Mouse (Mus musculus) kidney, embryonic 15.5 days (tissue): Measurements from ENCODE around the gene Lst1. TPM values are rescaled to one million over a fixed set of nuclear protein-coding genes. Genes with fewer than 3 reads are reported as not detected.
"Not testable (repeated sequence)": the region's sequence is repeated elsewhere in the genome, so short reads cannot be mapped to it uniquely, and the experiment has no call there.

Source experiments
- ATAC-seq: fragments of 200-750 bp; cut with Nextera tagmentation; replicated peaks from 2 replicates; pipeline ENCODE4 v1.8.0; 2017; ENCODE audit warnings: moderate TSS enrichment; ENCODE audit not compliant: low FRiP score
- H3K27ac ChIP-seq: fragments of 300-500 bp; sonication (generic); 2 replicates; pipeline ENCODE4 v1.5.1; 2015; ENCODE audit warnings: mild to moderate bottlenecking, inconsistent platforms
- H3K27me3 ChIP-seq: fragments of 300-500 bp; sonication (generic); 2 replicates; pipeline ENCODE4 v1.6.1; 2015; ENCODE audit warnings: inconsistent platforms
- H3K36me3 ChIP-seq: fragments of 300-500 bp; sonication (generic); 2 replicates; pipeline ENCODE4 v1.6.1; 2015; ENCODE audit warnings: inconsistent platforms
- H3K4me1 ChIP-seq: fragments of 300-500 bp; sonication (generic); 2 replicates; pipeline ENCODE4 v1.6.1; 2015; ENCODE audit warnings: inconsistent platforms
- H3K4me2 ChIP-seq: fragments of 300-500 bp; sonication (generic); 2 replicates; pipeline ENCODE4 v1.6.1; 2015; ENCODE audit warnings: moderate library complexity, mild to moderate bottlenecking, inconsistent platforms
- H3K4me3 ChIP-seq: fragments of 300-500 bp; sonication (generic); replicated peaks from 2 replicates; pipeline ENCODE4 v1.5.1; 2015; ENCODE audit warnings: mild to moderate bottlenecking, inconsistent platforms
- H3K9ac ChIP-seq: fragments of 300-500 bp; sonication (generic); 2 replicates; pipeline ENCODE4 v1.6.1; 2015; ENCODE audit warnings: mild to moderate bottlenecking, inconsistent platforms
- H3K9me3 ChIP-seq: fragments of 300-500 bp; sonication (generic); replicated peaks from 2 replicates; pipeline ENCODE4 v1.6.1; 2016; ENCODE audit warnings: inconsistent platforms
- WGBS: fragments of 180-500 bp; shearing (Covaris S2); methylation state at CpG from one replicate; pipeline ENCODE4 v1.1.7; 2015; ENCODE audit warnings: mixed read lengths; 5-methylcytosine and 5-hydroxymethylcytosine counted together
- polyA plus RNA-seq: library from polyadenylated mRNA; unstranded; fragments of >200 nt; fragmentation: Nextera tagmentation; extraction: Ambion mirVana; gene quantifications from 2 replicates; pipeline ENCODE4 v1.2.1, GENCODE M21; 2015

Gene Lst1
- 12.1 and 13.7 TPM in 2 replicates for polyA plus RNA-seq

DNA sequence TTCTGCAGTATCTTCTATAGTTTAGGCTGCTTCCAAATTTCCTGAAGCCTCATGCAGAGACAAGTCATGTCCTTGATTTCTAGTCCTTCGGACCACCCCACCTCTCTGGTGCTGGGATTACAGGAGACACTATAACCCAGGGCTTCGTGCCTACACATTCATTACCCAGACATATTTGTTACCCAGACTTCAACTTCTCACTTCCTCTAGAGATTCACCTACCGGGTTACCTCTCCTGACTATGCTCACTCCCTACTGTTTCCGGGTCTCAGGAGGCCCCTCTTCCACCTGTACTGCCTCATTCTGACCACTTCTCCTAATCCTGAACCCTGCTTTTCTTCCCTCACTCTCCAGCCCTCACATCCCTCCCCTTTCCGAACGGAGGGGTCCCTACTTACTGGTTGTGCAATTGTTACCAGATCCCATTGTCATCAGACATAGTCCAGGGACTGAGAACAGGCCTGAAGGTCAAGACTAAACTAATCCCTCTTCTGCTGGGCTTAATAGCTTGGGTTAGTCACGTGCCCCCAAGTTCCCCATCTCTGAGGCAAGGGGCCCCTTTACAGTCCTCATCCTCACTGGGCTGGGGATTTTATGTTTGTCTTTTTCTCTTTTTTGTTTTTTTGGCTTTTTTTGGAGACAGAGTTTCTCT, at the start of gene Lst1:
Gene Lst1 (minus strand): TSS at position 481 of the 652 bp plus-strand sequence.
- peaks cover 12% of the 10 kb centered on the region for H3K4me1 ChIP-seq
- no peak within 1 kb of the TSS for H3K9ac ChIP-seq
- H3K27me3 ChIP-seq, result 0 out of 2 replicates have a peak, but pooled peaks cover under 1% of the 10 kb centered on the region
- no peaks in the 10 kb centered on the region for H3K36me3 ChIP-seq
- no peak within 1 kb of the TSS for H3K4me2 ChIP-seq
- no peak for ATAC-seq
- H3K4me3 ChIP-seq, result no peak within 1 kb of the TSS
- H3K27ac ChIP-seq, result no peak within 1 kb of the TSS
- 78% methylated on average over 7 of the region's 7 CpGs for WGBS
- no peaks in the 10 kb centered on the region for H3K9me3 ChIP-seq

DNA sequence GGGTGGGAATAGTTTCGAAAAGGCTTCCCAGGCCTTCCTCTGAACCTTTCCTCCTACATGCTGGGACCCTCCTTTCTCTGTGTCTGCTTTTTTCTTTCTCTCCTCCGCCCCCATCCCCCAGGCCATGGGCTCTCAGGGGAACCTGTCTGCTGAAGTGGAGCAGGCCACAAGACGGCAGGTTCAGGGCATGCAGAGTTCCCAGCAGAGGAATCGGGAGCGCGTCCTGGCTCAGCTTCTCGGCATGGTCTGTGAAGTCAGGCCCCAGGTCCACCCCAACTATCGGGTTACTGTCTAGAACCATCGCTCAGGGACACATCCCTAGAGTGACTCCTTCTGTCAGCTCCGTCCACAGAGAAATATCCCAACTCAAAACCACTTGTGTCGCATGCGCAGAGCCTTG, 49.3 kb upstream of the Lst1 start:
- no peak overlapping the region for H3K27ac ChIP-seq
- no peak overlapping the region for H3K9ac ChIP-seq
- no peaks in the 10 kb centered on the region for H3K27me3 ChIP-seq
- ATAC-seq, result no peak
- peaks cover 12% of the 10 kb centered on the region for H3K36me3 ChIP-seq
- H3K4me1 ChIP-seq, result peaks cover 43% of the 10 kb centered on the region
- WGBS, result 82% methylated on average over 12 of the region's 12 CpGs
- no peaks in the 10 kb centered on the region for H3K9me3 ChIP-seq
- no peak overlapping the region for H3K4me3 ChIP-seq
- no peak overlapping the region for H3K4me2 ChIP-seq

DNA sequence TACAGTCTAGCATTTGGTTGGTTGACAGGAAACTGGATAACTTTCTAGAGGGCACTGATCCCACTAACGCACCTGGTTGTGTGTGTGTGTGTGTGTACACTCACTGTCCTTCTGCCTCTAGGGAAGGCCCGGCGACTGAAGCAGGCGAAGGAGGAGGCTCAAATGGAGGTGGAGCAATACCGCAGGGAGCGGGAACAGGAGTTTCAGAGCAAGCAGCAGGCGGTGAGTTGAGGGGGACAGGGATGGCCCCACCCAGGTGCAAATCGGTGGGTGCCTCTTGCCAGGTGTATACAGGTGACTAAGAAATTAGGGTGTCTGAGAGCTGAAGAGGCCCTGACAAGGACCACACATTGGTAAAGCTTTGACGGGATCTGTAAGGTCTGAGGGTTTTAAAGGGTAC, 48.8 kb upstream of the Lst1 start:
- Histone ChIP-seq H3K36me3 (peaks cover 12% of the 10 kb centered on the region), H3K4me3 (peak overlapping the region; percentile 67; the same call in 1 of the 2 replicates), H3K9me3 (no peaks in the 10 kb centered on the region), H3K4me1 (peaks cover 48% of the 10 kb centered on the region), H3K27ac (no peak overlapping the region), H3K9ac (no peak overlapping the region), H3K27me3 (no peaks in the 10 kb centered on the region), H3K4me2 (peak overlapping the region; percentile 70; the same call in 1 of the 2 replicates)
- WGBS, result 73% methylated on average over 9 of the region's 9 CpGs
- no peak for ATAC-seq

DNA sequence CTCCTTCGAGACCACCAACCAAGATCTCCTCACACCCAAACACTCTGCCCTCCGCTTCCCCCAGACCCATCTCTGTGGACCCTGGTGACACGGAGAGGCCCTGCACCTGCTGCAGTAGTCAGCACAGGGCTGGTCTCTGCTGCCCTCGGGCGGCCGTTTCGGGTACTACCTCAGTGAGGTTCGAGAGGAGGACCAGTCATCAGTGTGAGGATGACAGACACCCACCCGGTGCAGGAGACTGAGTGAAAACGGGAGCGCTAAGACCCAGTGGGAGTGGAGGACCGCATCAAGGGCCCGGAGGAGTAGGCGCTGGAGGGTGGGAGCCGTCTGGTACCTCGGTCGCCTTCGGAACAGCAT, 48.1 kb upstream of the Lst1 start:
- Histone ChIP-seq H3K4me3 (peak overlapping the region; percentile 67), H3K9ac (peak overlapping the region; percentile 89), H3K4me2 (peak overlapping the region; percentile 70), H3K9me3 (no peaks in the 10 kb centered on the region), H3K27ac (peak overlapping the region; percentile 98), H3K36me3 (peaks cover 14% of the 10 kb centered on the region), H3K27me3 (no peaks in the 10 kb centered on the region), H3K4me1 (peaks cover 53% of the 10 kb centered on the region)
- WGBS, result under 1% methylated on average over 18 of the region's 18 CpGs
- peak; percentile 50 for ATAC-seq

GRCm38 (mm10) chr17:35235614-35236389, 47.6 kb upstream of the Lst1 start, which contains the start of gene Nfkbil1:
Gene Nfkbil1, minus strand, starts transcription at chr17:35235792.
- peak within 1 kb of the TSS; percentile 98 for H3K27ac ChIP-seq
- H3K4me2 ChIP-seq, result peak within 1 kb of the TSS; percentile 70
- no peaks in the 10 kb centered on the region for H3K27me3 ChIP-seq
- H3K9ac ChIP-seq, result peak within 1 kb of the TSS; percentile 89
- H3K36me3 ChIP-seq, result peaks cover 19% of the 10 kb centered on the region
- peaks cover 54% of the 10 kb centered on the region for H3K4me1 ChIP-seq
- H3K9me3 ChIP-seq, result no peaks in the 10 kb centered on the region
- ATAC-seq, result peak; percentile 80
- peak within 1 kb of the TSS; percentile 67 for H3K4me3 ChIP-seq
- under 1% methylated on average over 35 of the region's 35 CpGs for WGBS

DNA sequence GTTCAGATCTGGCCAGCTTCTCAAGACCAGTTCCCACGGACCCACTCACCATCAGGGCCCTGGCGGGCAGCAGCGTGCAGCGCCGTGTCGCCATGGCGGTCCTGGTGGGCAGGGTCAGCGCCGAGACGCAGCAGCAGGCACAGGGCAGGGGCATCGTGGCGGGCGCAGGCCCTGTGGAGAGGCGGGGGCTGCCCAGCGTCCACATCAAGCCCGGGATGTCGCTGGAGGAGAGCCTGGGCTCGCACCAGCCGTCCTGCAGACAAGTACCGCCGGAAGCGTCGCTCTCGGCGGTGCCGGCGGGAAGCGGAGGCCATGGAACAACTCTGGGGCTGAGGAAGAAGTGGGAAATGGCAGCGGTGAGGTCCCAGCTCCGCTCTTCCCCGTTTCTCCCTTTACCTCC, 46.7 kb upstream of the Lst1 start:
- peaks cover 26% of the 10 kb centered on the region for H3K36me3 ChIP-seq
- peaks cover 48% of the 10 kb centered on the region for H3K4me1 ChIP-seq
- H3K4me2 ChIP-seq, result peak overlapping the region; percentile 70
- no peaks in the 10 kb centered on the region for H3K27me3 ChIP-seq
- peak overlapping the region; percentile 98 for H3K27ac ChIP-seq
- no peaks in the 10 kb centered on the region for H3K9me3 ChIP-seq
- peak overlapping the region; percentile 67 for H3K4me3 ChIP-seq
- ATAC-seq, result peak; percentile 7; the same call in 1 of the 2 replicates
- H3K9ac ChIP-seq, result peak overlapping the region; percentile 89
- WGBS, result 2% methylated on average over 31 of the region's 31 CpGs

GRCm38 (mm10) chr17:35234090-35234489, 45.9 kb upstream of the Lst1 start:
- not testable (repeated sequence) for H3K9me3 ChIP-seq, H3K27me3 ChIP-seq, ATAC-seq
- 82% methylated on average over 7 of the region's 7 CpGs for WGBS
- H3K4me2 ChIP-seq, result peak overlapping the region; percentile 70
- peak overlapping the region; percentile 67 for H3K4me3 ChIP-seq
- H3K36me3 ChIP-seq, result peaks cover 34% of the 10 kb centered on the region
- H3K27ac ChIP-seq, result peak overlapping the region; percentile 98
- H3K4me1 ChIP-seq, result peaks cover 50% of the 10 kb centered on the region
- peak overlapping the region; percentile 89; the same call in 1 of the 2 replicates for H3K9ac ChIP-seq

DNA sequence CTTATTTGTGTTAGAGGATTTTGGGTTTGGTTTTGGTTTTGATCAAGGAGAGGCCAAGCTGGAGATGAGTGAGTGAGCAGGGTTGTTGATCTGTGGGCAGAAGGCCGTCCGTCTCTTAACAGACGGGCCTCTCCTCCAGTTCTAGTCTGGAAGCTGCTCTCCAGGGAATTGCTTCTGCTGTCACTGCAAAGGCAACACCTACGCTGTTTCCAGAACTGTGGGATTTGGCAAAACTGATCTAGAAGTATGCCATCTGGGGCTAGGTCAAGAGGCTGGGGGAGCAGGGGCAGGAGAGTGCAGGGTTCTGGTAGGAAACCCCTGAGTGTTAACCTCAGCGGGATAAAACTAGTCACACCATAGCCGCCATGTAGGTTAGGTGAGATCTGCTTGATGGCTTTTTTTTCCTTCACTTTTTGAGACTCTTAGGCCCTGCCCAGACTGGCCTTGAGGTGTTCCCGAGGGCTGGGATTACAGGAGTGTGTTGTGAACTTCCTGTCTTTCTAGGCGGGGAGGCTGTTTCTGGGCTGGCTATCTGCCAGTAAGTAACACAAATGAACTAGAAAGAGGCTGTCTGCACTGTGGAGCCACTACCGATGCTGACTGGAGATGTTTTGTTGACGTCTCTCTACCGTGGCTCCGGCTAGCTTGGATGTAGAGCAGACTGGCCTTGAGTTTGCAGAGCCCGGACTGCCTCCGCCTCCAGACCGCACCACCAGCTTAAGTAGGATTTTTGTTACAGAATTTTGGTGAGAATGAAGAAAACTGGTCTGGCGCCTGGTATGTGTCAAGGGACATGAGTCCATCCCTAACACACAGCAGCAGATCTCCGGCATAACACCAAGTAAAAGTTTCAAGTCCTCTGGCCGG, 45.1 kb upstream of the Lst1 start, which contains the start of gene Atp6v1g2:
Gene Atp6v1g2 (plus strand): TSS at position 547 of the 867 bp plus-strand sequence.
- WGBS, result 52% methylated on average over 18 of the region's 18 CpGs
- Histone ChIP-seq H3K4me3 (peak within 1 kb of the TSS; percentile 67), H3K4me2 (peak within 1 kb of the TSS; percentile 70), H3K9ac (peak within 1 kb of the TSS; percentile 89), H3K9me3 (no peaks in the 10 kb centered on the region), H3K27ac (peak within 1 kb of the TSS; percentile 98), H3K4me1 (peaks cover 50% of the 10 kb centered on the region), H3K36me3 (peaks cover 42% of the 10 kb centered on the region), H3K27me3 (no peaks in the 10 kb centered on the region)
- no peak for ATAC-seq

DNA sequence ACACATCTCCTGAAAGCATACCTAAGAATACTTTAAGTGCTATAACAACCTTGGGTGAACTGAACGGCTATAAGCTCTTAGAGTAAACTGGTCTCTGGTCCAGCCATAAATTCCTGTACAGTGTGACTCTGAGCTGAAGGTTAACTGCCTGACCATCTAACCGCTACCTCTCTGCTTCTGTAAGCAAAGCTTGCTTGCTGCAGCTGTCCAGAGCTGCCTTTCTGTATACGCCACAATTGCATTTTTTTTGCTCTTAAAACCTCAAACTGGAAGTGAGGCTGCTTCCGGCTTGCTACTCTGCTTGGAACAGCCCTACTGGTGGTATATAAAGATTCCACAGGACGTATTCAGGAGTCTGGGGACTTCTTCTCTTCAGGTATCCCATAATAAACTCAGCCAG, 44.4 kb upstream of the Lst1 start:
- Histone ChIP-seq H3K4me1 (peaks cover 50% of the 10 kb centered on the region), H3K9ac (0 out of 2 replicates have a peak overlapping the region, but pooled peaks have one; percentile 29), H3K36me3 (peaks cover 45% of the 10 kb centered on the region), H3K27me3 (no peaks in the 10 kb centered on the region), H3K9me3 (no peaks in the 10 kb centered on the region), H3K27ac (peak overlapping the region; percentile 98), H3K4me3 (no peak overlapping the region), H3K4me2 (peak overlapping the region; percentile 70)
- ATAC-seq, result no peak
- WGBS, result 56% methylated on average over 5 of the region's 5 CpGs

- H3K4me3 ChIP-seq, result no peak overlapping the region
- 8% methylated on average over 12 of the region's 12 CpGs for WGBS
- H3K4me2 ChIP-seq, result peak overlapping the region; percentile 38
- no peaks in the 10 kb centered on the region for H3K27me3 ChIP-seq
- H3K4me1 ChIP-seq, result peaks cover 50% of the 10 kb centered on the region
- no peak overlapping the region for H3K9ac ChIP-seq
- ATAC-seq, result no peak
- peaks cover 52% of the 10 kb centered on the region for H3K36me3 ChIP-seq
- no peaks in the 10 kb centered on the region for H3K9me3 ChIP-seq
- peak overlapping the region; percentile 98 for H3K27ac ChIP-seq
Observed at GRCm38 (mm10) chr17:35232043-35232442, 43.8 kb upstream of the Lst1 start.

- H3K9me3 ChIP-seq, result no peaks in the 10 kb centered on the region
- peaks cover 45% of the 10 kb centered on the region for H3K4me1 ChIP-seq
- 94% methylated on average over 10 of the region's 10 CpGs for WGBS
- H3K27me3 ChIP-seq, result no peaks in the 10 kb centered on the region
- H3K4me3 ChIP-seq, result no peak overlapping the region
- no peak overlapping the region for H3K4me2 ChIP-seq
- no peak overlapping the region for H3K27ac ChIP-seq
- ATAC-seq, result no peak
- no peak overlapping the region for H3K9ac ChIP-seq
- peaks cover 56% of the 10 kb centered on the region for H3K36me3 ChIP-seq
Observed at GRCm38 (mm10) chr17:35231022-35231421, 42.8 kb upstream of the Lst1 start.
